Mouse (Mus musculus) gastrocnemius, adult 2 months (tissue): ENCODE data around the gene Rnf225. TPM values are rescaled to one million over a fixed set of nuclear protein-coding genes. Genes with fewer than 3 reads are reported as not detected.
"Not testable (repeated sequence)": the region's sequence is repeated elsewhere in the genome, so short reads cannot be mapped to it uniquely, and the experiment has no call there.

ENCODE experiments used
- DNase-seq: peaks from one replicate; pipeline ENCODE4 v3.0.0; 2022
- H3K27ac ChIP-seq: fragments of 200-600 bp; 2 replicates; pipeline ENCODE4 v1.8.1; 2022; ENCODE audit warnings: mild to moderate bottlenecking
- H3K4me3 ChIP-seq: fragments of 200-600 bp; 2 replicates; pipeline ENCODE4 v1.8.1; 2022; ENCODE audit warnings: mild to moderate bottlenecking, moderate library complexity
- CTCF ChIP-seq: fragments of 200-600 bp; IDR thresholded peaks from 2 replicates; pipeline ENCODE4 v1.8.1; 2022; ENCODE audit warnings: antibody characterized with exemption, mild to moderate bottlenecking, moderate library complexity
- intact Hi-C: fragments of 180-260 bp; cut with DNase I; formaldehyde crosslinking; loops from one replicate; pipeline ENCODE4 v1.15.1; 2025
- long read RNA-seq, 2 experiments: library from polyadenylated mRNA; stranded (forward); transcript quantifications; one replicate each; pipeline ENCODE4 v2.0.0; 2021
- total RNA-seq, 2 experiments: library from RNA; stranded (reverse); gene quantifications; 2 replicates each; pipeline ENCODE4 v1.2.3; 2021

Rnf225 gene
- total RNA-seq = under 1 TPM; 0.31 to 0.81 TPM
- long read RNA-seq, experiment 1 = 0 reads
- long read RNA-seq, experiment 2, partial matches to known transcripts = 0 of 1 reads
- long read RNA-seq, experiment 2, other reads (novel, unspliced or antisense) = 1 of 1 reads

DNA sequence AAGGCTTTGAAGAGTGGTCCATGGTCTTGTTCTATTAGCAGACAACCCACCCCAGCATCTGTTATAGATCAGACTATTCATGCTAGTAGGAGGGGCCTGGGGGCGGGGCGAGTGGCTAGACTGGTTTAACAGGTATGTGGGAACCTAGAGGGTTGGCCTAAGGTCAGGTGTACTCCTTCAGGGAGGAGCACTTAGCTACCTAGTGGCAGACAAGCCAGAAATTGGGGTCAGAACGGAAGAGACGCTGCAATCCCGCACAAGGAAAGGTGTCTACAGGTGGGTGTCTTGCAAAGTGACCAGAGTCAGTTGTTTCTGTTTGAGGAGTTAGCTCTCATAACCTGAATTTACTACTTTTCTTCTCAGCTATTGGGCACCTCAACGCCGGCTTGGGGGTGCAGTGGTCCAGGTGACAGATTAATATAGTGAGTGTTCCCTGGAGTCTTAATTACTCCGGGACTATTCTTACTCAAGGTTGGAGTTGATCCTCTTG lies at the start of gene Rnf225:
Gene Rnf225, plus strand, starts transcription at position 226 of the 490 bp plus-strand sequence.
- intact Hi-C loops = no loop called here
- no peak for TF ChIP-seq CTCF
- H3K27ac ChIP-seq = no peak within 1 kb of the TSS
- no peak for DNase-seq
- peak within 1 kb of the TSS; percentile 55 for H3K4me3 ChIP-seq

- TF ChIP-seq CTCF = no peak
- Histone ChIP-seq H3K27ac (no peak overlapping the region), H3K4me3 (no peak overlapping the region)
- intact Hi-C loops = loop anchor here (5.0 kb wide), 1 partner anchor 43 kb away; no protein-coding TSS in a partner anchor
- no peak for DNase-seq
Measured at GRCm38 (mm10) chr7:12880036-12880435, 47.2 kb upstream of the Rnf225 start.

- DNase-seq = not testable (repeated sequence)
- peak overlapping the region; percentile 96 for H3K4me3 ChIP-seq
- intact Hi-C loops = loop anchor here (5.0 kb wide), 1 partner anchor 43 kb away; no protein-coding TSS in a partner anchor
- peak overlapping the region; percentile 86 for H3K27ac ChIP-seq
Measured at GRCm38 (mm10) chr7:12880497-12880896, 46.7 kb upstream of the Rnf225 start.

DNA sequence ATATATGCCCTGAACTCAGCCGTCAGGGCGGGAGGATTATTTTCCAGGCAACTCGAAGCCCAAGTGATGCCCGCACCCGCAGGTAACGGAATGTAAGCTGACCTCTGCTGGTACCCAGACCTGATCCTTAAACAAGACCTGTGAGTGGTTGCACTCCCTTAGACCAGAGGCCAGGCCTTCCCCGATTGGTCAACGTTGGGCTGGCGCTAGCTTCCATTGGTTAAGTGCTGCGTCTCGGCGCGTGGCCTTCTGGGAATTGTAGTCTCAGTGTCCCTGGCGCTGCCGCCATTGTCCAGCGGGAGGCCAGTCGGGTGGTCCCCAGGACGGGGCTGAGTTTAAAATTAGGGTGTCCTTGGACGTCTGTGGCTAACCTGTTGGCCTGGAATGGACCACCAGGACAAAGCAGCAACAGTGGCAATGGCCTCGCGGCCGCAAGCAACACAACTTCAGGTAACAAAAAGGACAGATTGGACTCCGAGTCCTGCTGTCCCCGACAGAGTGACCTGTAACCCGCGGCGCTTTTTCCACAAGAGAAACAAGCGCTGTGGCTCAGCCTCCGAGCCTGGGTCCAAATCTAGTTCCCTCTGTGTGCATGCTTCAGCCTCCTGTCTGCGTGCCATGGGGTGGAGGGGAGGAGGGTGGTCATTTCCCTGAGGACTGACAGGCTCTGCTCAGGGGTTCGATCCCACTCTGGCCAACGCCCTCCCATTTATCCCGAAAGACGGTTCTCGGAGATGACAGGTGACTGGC lies 46.1 kb upstream of the Rnf225 start, which contains the start of gene Zfp128:
Gene Zfp128, plus strand, starts transcription at position 267 of the 750 bp plus-strand sequence.
- peak; percentile 97 for DNase-seq
- intact Hi-C loops = loop anchor here (5.0 kb wide), 1 partner anchor 44 kb away; no protein-coding TSS in a partner anchor
- peak within 1 kb of the TSS; percentile 96 for H3K4me3 ChIP-seq
- H3K27ac ChIP-seq = peak within 1 kb of the TSS; percentile 86
- TF ChIP-seq CTCF = peak; percentile 15; the same call in 1 of the 2 replicates

DNA sequence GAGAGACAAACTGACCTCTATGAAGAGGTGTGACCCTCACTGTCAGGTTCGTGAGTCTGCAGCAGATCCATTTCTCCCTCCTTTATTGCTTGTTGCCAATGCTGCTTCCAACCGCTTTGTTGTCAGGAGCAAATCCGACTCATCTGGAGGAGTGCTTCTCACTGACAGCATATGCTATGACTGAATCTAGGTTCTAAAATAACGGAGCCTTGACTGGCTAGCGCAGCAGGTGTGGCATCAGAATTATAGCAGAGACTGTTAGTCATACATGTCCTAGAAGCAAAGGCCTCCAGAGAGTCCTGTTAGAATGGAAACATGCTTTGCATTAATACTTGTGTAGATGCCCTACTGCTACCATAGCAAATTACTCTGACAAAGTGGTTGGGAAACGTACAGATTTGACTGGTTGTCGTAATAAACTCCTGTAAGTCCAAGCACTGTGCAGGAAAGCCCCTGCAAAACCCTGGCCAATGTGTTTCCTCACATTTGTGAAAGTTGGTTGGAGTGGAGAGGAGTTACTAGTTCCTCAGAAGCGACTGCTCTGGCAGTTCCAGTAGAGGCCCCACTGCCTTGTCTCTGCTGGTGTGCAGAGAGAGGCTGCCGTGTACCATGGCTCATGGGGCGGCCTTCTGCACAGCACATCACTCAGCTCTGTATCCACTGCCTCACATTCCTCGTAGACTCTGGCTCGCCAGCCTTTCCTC lies 40.5 kb upstream of the Rnf225 start:
- no peak overlapping the region for H3K27ac ChIP-seq
- intact Hi-C loops = no loop called here
- no peak overlapping the region for H3K4me3 ChIP-seq
- no peak for TF ChIP-seq CTCF
- no peak for DNase-seq

- intact Hi-C loops = no loop called here
- DNase-seq = no peak
- Histone ChIP-seq H3K27ac (no peak overlapping the region), H3K4me3 (no peak overlapping the region)
- TF ChIP-seq CTCF = no peak
Measured at GRCm38 (mm10) chr7:12887585-12887984, 39.6 kb upstream of the Rnf225 start.

DNA sequence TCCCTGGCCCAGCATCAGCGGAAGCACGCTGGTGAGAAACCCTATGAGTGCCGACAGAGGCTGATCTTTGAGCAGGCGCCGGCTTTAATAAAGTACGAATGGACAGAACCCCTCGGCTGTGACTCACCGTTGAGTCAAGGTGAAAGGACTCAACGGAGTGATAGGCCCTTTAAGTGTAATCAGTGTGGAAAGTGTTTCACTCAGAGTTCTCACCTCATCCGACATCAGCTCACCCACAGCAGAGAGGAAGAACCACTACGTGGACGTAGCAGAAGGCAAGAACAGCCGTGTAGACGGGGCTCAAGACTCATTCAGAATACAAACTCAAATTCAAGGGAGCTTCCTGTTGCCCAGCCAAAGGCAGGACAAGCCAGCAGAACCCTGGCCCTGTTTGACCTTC lies 36.3 kb upstream of the Rnf225 start:
- intact Hi-C loops = no loop called here
- Histone ChIP-seq H3K4me3 (no peak overlapping the region), H3K27ac (no peak overlapping the region)
- no peak for TF ChIP-seq CTCF
- no peak for DNase-seq

- Histone ChIP-seq H3K4me3 (no peak overlapping the region), H3K27ac (no peak overlapping the region)
- DNase-seq = no peak
- TF ChIP-seq CTCF = no peak
- intact Hi-C loops = no loop called here
Measured at GRCm38 (mm10) chr7:12891334-12891733, 35.9 kb upstream of the Rnf225 start.

GRCm38 (mm10) chr7:12897655-12898410 lies 29.4 kb upstream of the Rnf225 start, which contains the start of gene Zscan22:
Gene Zscan22 (plus strand): TSS chr7:12897815.
- peak; percentile 95 for DNase-seq
- Histone ChIP-seq H3K27ac (peak within 1 kb of the TSS; percentile 84), H3K4me3 (peak within 1 kb of the TSS; percentile 95)
- no peak for TF ChIP-seq CTCF
- intact Hi-C loops = loop anchor here (2.0 to 5.0 kb wide), 2 partner anchors 51 to 154 kb away; partner anchors contain the start of gene Mzf1

DNA sequence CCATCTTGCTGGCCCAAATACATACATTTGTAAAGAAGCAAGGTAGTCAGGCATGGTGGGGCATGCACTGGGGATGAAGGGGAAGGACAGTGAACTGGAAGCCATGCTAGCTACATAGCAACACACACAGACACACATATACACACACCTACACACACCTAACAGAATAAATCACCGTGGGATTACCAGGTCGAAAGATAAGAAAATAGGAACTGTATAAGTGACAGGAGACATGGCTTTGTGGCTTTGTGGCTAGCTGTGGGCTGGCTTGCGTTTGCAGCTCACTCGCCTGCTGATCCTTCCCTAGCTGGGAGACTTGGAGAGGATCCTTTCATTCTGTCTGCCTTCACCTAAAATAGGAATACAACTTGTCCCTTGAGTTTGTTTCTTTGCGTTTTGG lies 25.7 kb upstream of the Rnf225 start:
- intact Hi-C loops = loop anchor here (10.0 kb wide), 1 partner anchor 373 kb away; the partner anchor contains the start of genes Lig1 and Zswim9
- no peak for TF ChIP-seq CTCF
- no peak overlapping the region for H3K27ac ChIP-seq
- H3K4me3 ChIP-seq = no peak overlapping the region
- no peak for DNase-seq

DNA sequence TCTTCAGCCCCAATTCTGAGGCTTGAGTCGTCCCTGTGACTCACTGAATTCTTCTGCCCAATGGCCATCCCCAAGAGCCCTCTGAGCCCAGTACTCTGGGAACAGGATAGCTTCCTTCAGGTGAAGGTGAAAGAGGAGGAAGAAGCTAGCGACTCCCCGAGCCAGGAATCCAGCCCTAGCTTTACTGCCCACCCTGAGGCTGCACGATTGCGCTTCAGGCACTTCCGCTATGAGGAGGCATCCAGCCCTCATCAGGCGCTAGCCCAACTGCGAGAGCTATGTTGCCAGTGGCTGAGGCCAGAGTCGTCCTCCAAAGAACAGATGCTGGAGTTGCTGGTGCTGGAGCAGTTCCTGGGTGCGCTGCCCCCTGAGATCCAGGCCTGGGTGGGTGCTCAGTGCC lies 23.6 kb upstream of the Rnf225 start:
- Histone ChIP-seq H3K27ac (no peak overlapping the region), H3K4me3 (no peak overlapping the region)
- TF ChIP-seq CTCF = no peak
- intact Hi-C loops = loop anchor here (10.0 kb wide), 1 partner anchor 371 kb away; the partner anchor contains the start of genes Lig1 and Zswim9
- DNase-seq = no peak

- TF ChIP-seq CTCF = no peak
Measured at GRCm38 (mm10) chr7:12905146-12905545, 22.1 kb upstream of the Rnf225 start.

More at GRCm38 (mm10) chr7:12905146-12905545, 22.1 kb upstream of the Rnf225 start:
- H3K4me3 ChIP-seq = no peak overlapping the region
- intact Hi-C loops = loop anchor here (10.0 kb wide), 1 partner anchor 370 kb away; the partner anchor contains the start of genes Lig1 and Zswim9
- no peak for DNase-seq
- no peak overlapping the region for H3K27ac ChIP-seq
